Mouse (Mus musculus): ENCODE results near the gene Nckap1l.
"Not testable (repeated sequence)": the region's sequence is repeated elsewhere in the genome, so short reads cannot be mapped to it uniquely, and the experiment has no call there.

Gene Nckap1l

GRCm38 (mm10) chr15:103453551-103454218 lies at the start of gene Nckap1l:
Nckap1l (plus strand) TSS chr15:103453794.
- DNase-seq (ENCODE audit: low spot score): no peak

GRCm38 (mm10) chr15:103405586-103405985 lies 48.0 kb upstream of the Nckap1l start:
- not testable (repeated sequence) for DNase-seq (ENCODE audit: low spot score)

- DNase-seq (ENCODE audit: low spot score): no peak
These were observed 26.6 kb upstream of the Nckap1l start for GRCm38 (mm10) chr15:103427017-103427416.

- DNase-seq (ENCODE audit: low spot score): no peak
These were observed 23.4 kb upstream of the Nckap1l start, which contains the start of gene Gtsf1 for GRCm38 (mm10) chr15:103430241-103430640. Gtsf1 (minus strand) TSS chr15:103430470.

GRCm38 (mm10) chr15:103445966-103446365 lies 7.6 kb upstream of the Nckap1l start:
- DNase-seq (ENCODE audit: low spot score): not testable (repeated sequence)

- no peak for DNase-seq (ENCODE audit: low spot score)
These were observed 5.2 kb upstream of the Nckap1l start, which contains the start of gene Gtsf2 for GRCm38 (mm10) chr15:103448369-103448768. Gtsf2 (minus strand) TSS chr15:103448469.

- DNase-seq (ENCODE audit: low spot score): no peak
These were observed 855 bp downstream of the Nckap1l start for GRCm38 (mm10) chr15:103454449-103454848.

- DNase-seq (ENCODE audit: low spot score): no peak
These were observed 9.1 kb downstream of the Nckap1l start for GRCm38 (mm10) chr15:103462539-103463261.

- DNase-seq (ENCODE audit: low spot score): no peak
These were observed 18.0 kb downstream of the Nckap1l start for GRCm38 (mm10) chr15:103471488-103472194.

- DNase-seq (ENCODE audit: low spot score): no peak
These were observed 18.7 kb downstream of the Nckap1l start for GRCm38 (mm10) chr15:103472265-103472664.

- DNase-seq (ENCODE audit: low spot score): no peak
These were observed 19.6 kb downstream of the Nckap1l start for GRCm38 (mm10) chr15:103473182-103473581.

GRCm38 (mm10) chr15:103473769-103474168 lies 20.2 kb downstream of the Nckap1l start:
- DNase-seq (ENCODE audit: low spot score): no peak

GRCm38 (mm10) chr15:103479080-103479606 lies 25.5 kb downstream of the Nckap1l start:
- no peak for DNase-seq (ENCODE audit: low spot score)

- no peak for DNase-seq (ENCODE audit: low spot score)
These were observed 26.5 kb downstream of the Nckap1l start for GRCm38 (mm10) chr15:103480129-103480528.

GRCm38 (mm10) chr15:103482488-103482887 lies 28.9 kb downstream of the Nckap1l start:
- no peak for DNase-seq (ENCODE audit: low spot score)

- no peak for DNase-seq (ENCODE audit: low spot score)
These were observed 30.9 kb downstream of the Nckap1l start for GRCm38 (mm10) chr15:103484490-103484889.

- no peak for DNase-seq (ENCODE audit: low spot score)
These were observed 31.5 kb downstream of the Nckap1l start for GRCm38 (mm10) chr15:103485106-103485505.

- no peak for DNase-seq (ENCODE audit: low spot score)
These were observed 33.1 kb downstream of the Nckap1l start for GRCm38 (mm10) chr15:103486658-103487057.

- no peak for DNase-seq (ENCODE audit: low spot score)
These were observed 34.7 kb downstream of the Nckap1l start for GRCm38 (mm10) chr15:103488336-103488735.

GRCm38 (mm10) chr15:103496204-103497140 lies 42.9 kb downstream of the Nckap1l start:
- no peak for DNase-seq (ENCODE audit: low spot score)

GRCm38 (mm10) chr15:103498157-103498556 lies 44.6 kb downstream of the Nckap1l start:
- no peak for DNase-seq (ENCODE audit: low spot score)
